Mouse (Mus musculus): ENCODE results near the gene Elmo1.

- TF ChIP-seq CTCF (IDR thresholded peaks at IDR 0.05; ENCODE audit: low read depth) (no peak), EP300 (IDR thresholded peaks at IDR 0.05; ENCODE audit: low read depth) (no peak)
Measured at GRCm38 (mm10) chr13:20041169-20041830, 49.1 kb upstream of the Elmo1 start.
